Mouse (Mus musculus) embryonic fibroblast, embryonic 13.5 days (primary cell): ENCODE results near the gene Samd8.

Experiments
- CTCF ChIP-seq: IDR thresholded peaks from 2 replicates; pipeline ENCODE4 v1.5.1; 2011; ENCODE audit warnings: mild to moderate bottlenecking, control low read depth, low read length, moderate library complexity, borderline replicate concordance; ENCODE audit not compliant: insufficient read depth
- POLR2A ChIP-seq: IDR thresholded peaks from 2 replicates; pipeline ENCODE4 v1.6.1; 2011; ENCODE audit warnings: low read depth, mild to moderate bottlenecking, control low read depth, low read length, moderate library complexity

DNA sequence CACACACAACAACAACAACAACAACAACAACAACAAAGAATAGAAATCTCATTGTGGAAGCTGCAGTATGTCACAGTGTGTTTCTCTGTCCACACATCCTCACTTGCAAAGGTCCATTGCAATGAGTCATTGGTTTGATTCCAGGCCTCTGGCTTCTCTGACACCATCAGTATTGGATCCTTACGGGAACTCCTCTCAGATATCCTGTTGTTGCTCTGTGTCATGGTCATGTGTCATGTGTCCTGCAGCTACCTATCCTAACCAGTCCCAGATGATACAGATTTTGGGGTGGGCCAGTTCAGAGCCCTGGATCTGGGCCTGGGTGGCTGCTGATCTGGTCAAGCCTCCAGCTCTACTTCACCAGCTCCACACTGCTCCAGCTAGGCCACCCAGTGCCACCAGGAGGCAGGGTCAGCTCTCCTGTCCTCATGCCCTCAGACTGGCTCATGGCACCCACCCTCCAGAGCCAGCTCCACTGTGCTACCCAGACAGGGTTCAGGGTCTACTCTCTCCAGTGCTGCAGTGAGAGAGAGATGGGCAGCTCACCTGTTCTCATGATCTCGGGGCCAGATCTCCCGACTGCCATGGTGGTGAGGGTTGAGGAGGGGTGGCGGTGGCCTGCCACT is 70.7 kb downstream of the Samd8 start:
- TF ChIP-seq POLR2A, result no peak
- TF ChIP-seq CTCF, result peak; percentile 59; the same call in 1 of the 2 replicates
